Mouse (Mus musculus): ENCODE data around the gene Ppp2r5c. TPM values are rescaled to one million over a fixed set of nuclear protein-coding genes. Genes with fewer than 3 reads are reported as not detected.

Gene Ppp2r5c
- polyA plus RNA-seq, 1 experiment from 2014 or later = 156 TPM

DNA sequence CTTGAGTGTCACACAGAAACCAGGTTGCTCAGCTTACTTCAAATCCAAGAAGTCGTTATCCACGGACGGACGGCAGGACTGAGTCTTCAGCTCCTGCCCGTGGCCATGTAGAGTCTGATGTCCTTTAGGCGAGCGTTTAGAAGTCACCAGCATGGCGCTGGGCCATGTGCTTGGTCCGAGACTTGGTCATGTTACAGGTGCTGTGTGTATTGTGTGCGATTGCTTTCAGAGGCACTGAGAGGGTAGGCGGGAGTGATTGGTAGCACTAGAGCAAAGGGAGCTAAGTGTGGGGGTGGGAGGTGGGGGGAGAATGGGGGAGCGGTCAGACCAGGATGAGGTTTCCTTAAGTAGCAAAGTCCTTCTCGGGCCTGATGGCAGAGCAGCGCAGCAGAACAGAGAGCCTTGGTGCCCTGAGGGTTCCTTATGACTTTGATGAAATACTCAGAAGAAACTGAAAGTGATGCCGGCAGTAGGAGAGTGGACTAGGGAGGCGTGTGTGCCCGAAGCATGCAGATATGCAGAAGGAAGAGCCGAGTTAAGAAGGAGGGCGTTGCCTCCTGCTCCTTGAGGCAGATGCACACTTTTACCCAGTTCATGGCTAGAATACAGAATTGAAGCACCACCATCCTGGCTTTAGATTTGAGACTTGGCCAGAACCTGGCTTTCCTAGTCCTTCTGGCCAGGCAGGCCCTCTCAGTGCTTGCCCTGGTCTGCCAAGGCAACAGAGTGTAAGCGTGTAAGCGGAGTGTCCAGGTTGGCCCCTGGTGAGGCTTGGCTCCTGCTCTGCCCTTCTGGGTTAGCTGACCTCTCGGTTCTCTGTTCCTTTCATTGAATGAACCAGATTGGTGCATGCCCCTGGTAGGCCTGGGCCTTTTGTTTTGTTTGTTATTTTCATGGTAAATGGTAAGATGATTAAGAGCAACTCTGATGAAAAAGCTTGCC is 51.6 kb downstream of the Ppp2r5c start:
- Histone ChIP-seq H3K27me3 (ENCODE audit: control insufficient read depth, insufficient read depth, low read depth, low read length) (no peaks in the 10 kb centered on the region), H3K4me2 (ENCODE audit: low read depth, low read length) (peak overlapping the region; percentile 9; the same call in 1 of the 2 replicates), H3K9me3 (ENCODE audit: control insufficient read depth, low read length) (no peaks in the 10 kb centered on the region), H3K4me3 (ENCODE audit: low read length) (no peak overlapping the region), H3K9ac (ENCODE audit: low read length) (peak overlapping the region; percentile 42; the same call in 1 of the 2 replicates), H3K36me3 (ENCODE audit: control insufficient read depth, insufficient read depth, low read length) (no peaks in the 10 kb centered on the region), H3K4me1 (replicated peaks; ENCODE audit: control insufficient read depth, insufficient read depth, low read length) (peaks cover 22% of the 10 kb centered on the region), H3K27ac (ENCODE audit: low read length) (peak overlapping the region; percentile 76)
- peak; percentile 23; the same call in 1 of the 2 replicates for ATAC-seq (ENCODE audit: low read depth)
- 71% methylated on average over 22 of the region's 22 CpGs for WGBS

DNA sequence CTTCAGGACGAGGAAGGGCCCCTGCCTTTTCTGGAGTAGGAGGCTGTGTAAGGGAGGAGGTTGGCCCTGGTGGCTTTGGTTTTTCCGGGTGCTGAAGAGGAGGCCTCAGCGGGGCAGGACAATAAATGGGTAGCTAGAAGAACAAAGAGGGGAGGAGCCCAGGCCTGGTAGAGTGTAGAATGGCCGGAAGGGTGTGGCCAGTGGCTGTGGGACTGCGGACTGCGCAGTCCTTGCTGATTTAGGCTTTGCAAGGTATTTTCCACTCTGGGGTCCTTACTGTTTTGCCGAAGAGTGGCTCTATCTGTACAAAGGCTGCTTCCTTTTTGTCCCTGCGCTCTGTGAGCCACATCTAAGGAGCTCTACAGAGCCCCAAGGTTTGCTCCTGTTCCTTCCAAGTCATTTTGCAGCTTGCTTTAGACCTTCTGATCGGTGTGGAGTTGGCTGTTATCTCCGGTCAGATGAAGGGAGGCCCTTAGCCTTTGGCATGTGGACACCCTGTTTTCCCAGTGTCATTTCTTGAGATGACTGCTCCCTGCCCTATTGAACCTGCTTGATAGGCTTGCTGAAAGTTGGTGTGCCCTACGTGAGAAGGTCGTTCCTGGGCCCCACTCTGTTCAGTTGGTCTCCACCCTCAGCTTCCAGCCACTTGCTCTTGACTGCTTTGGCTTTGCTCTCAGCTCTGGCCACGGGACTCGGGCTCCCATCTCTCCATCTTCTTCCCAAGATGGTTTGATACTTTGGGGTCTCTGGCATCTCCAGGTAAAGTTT is 52.5 kb downstream of the Ppp2r5c start:
- Histone ChIP-seq H3K36me3 (ENCODE audit: control insufficient read depth, insufficient read depth, low read length) (no peaks in the 10 kb centered on the region), H3K9ac (ENCODE audit: low read length) (no peak overlapping the region; the same call in 1 of the 2 replicates), H3K9me3 (ENCODE audit: control insufficient read depth, low read length) (no peaks in the 10 kb centered on the region), H3K27me3 (ENCODE audit: control insufficient read depth, insufficient read depth, low read depth, low read length) (no peaks in the 10 kb centered on the region), H3K4me2 (ENCODE audit: low read depth, low read length) (0 out of 2 replicates have a peak overlapping the region, but pooled peaks have one; percentile 13), H3K4me3 (ENCODE audit: low read length) (no peak overlapping the region), H3K4me1 (replicated peaks; ENCODE audit: control insufficient read depth, insufficient read depth, low read length) (peaks cover 30% of the 10 kb centered on the region), H3K27ac (ENCODE audit: low read length) (peak overlapping the region; percentile 76)
- peak; percentile 78 for ATAC-seq (ENCODE audit: low read depth)
- WGBS = 64% methylated on average over 14 of the region's 14 CpGs

DNA sequence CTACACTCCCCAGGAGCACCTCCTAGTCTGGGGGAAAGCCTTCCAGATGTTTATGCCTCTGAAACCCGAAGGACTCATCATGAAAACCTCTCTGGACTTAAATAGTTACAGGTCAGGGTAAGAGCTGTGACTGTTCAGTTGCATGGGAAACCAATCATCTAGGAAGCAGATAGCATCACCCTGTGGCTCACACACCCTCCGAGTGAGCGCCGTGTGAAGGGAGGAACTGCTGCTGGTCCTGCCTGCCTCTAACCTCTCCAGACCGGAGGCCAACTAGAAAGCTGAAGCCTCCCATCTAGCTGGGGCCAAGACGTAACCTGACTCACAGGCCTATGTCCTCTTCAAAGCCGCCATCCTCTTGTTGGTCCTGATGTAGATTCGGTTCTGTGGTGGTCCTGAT is 53.2 kb downstream of the Ppp2r5c start:
- no peak overlapping the region for H3K4me2 ChIP-seq (ENCODE audit: low read depth, low read length)
- ATAC-seq (ENCODE audit: low read depth) = no peak

DNA sequence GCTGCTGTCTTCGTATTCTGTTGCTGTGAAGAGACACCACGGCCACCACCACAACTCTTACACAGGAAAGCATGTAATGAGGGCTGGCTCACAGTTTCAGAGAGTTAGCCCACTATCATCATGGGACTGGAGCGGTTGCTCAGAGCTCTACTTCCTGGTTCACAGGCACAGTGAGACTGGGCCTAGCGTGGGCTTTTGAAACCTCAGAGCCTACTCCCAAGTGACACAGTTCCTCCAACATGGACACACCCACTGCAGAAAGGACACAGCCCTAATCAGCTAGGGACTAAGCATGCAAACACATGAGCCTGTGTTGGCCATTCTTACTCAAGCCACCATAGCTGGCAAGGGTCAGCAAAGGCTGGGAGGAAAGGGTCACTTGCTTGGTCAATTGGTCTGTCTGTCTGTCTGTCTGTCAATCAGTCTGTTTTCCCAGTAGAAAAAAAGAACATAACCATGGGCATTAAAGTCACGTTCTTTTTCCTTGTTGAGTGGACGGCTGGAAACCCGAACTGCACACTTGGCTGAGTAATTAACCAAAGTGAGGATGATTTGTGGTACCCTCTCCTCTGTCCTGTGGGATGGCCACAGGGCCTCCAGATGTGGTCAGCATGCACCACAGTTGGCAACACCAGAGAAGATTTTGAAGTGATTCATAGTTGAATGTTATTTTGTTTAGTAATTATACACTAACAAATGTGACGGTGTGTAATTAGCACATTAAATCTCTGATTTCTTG is 56.7 kb downstream of the Ppp2r5c start:
- WGBS = 71% methylated on average over 8 of the region's 8 CpGs
- peaks cover 27% of the 10 kb centered on the region for H3K4me1 ChIP-seq (replicated peaks; ENCODE audit: control insufficient read depth, insufficient read depth, low read length)
- H3K9me3 ChIP-seq (ENCODE audit: control insufficient read depth, low read length) = no peaks in the 10 kb centered on the region
- no peak overlapping the region for H3K9ac ChIP-seq (ENCODE audit: low read length)
- no peaks in the 10 kb centered on the region for H3K27me3 ChIP-seq (ENCODE audit: control insufficient read depth, insufficient read depth, low read depth, low read length)
- H3K4me3 ChIP-seq (ENCODE audit: low read length) = no peak overlapping the region
- no peaks in the 10 kb centered on the region for H3K36me3 ChIP-seq (ENCODE audit: control insufficient read depth, insufficient read depth, low read length)
- no peak for ATAC-seq (ENCODE audit: low read depth)
- no peak overlapping the region for H3K27ac ChIP-seq (ENCODE audit: low read length)
- H3K4me2 ChIP-seq (ENCODE audit: low read depth, low read length) = no peak overlapping the region

More for the DNA sequence above, 53.2 kb downstream of the Ppp2r5c start:
- 90% methylated on average over 8 of the region's 8 CpGs for WGBS
- no peaks in the 10 kb centered on the region for H3K36me3 ChIP-seq (ENCODE audit: control insufficient read depth, insufficient read depth, low read length)
- peaks cover 34% of the 10 kb centered on the region for H3K4me1 ChIP-seq (replicated peaks; ENCODE audit: control insufficient read depth, insufficient read depth, low read length)
- H3K9me3 ChIP-seq (ENCODE audit: control insufficient read depth, low read length) = no peaks in the 10 kb centered on the region
- no peak overlapping the region for H3K9ac ChIP-seq (ENCODE audit: low read length)
- no peaks in the 10 kb centered on the region for H3K27me3 ChIP-seq (ENCODE audit: control insufficient read depth, insufficient read depth, low read depth, low read length)
- no peak overlapping the region; the same call in 1 of the 2 replicates for H3K27ac ChIP-seq (ENCODE audit: low read length)
- H3K4me3 ChIP-seq (ENCODE audit: low read length) = no peak overlapping the region

DNA sequence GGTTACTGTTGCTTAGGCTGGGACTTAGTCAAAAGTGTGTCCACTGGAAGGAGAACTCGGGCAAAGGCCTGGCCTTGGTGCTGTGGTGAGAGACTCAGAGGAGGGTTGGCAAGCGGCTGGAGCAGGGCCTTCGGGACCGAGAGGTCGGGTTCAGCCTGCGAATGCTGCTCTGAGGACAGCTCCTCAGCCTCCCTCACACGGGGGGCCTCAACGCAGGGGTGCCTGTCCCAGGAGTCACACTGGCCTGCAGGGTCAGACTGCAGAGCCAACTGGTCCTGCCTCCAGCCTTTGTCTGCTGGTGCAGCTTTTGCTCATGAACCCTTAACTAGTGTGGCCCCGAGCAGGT is 57.2 kb downstream of the Ppp2r5c start:
- no peak overlapping the region for H3K27ac ChIP-seq (ENCODE audit: low read length)
- no peaks in the 10 kb centered on the region for H3K27me3 ChIP-seq (ENCODE audit: control insufficient read depth, insufficient read depth, low read depth, low read length)
- WGBS = 62% methylated on average over 9 of the region's 9 CpGs
- no peaks in the 10 kb centered on the region for H3K36me3 ChIP-seq (ENCODE audit: control insufficient read depth, insufficient read depth, low read length)
- peaks cover 24% of the 10 kb centered on the region for H3K4me1 ChIP-seq (replicated peaks; ENCODE audit: control insufficient read depth, insufficient read depth, low read length)
- ATAC-seq (ENCODE audit: low read depth) = no peak
- no peaks in the 10 kb centered on the region for H3K9me3 ChIP-seq (ENCODE audit: control insufficient read depth, low read length)
- peak overlapping the region; percentile 17; the same call in 1 of the 2 replicates for H3K9ac ChIP-seq (ENCODE audit: low read length)
- no peak overlapping the region for H3K4me3 ChIP-seq (ENCODE audit: low read length)
- no peak overlapping the region for H3K4me2 ChIP-seq (ENCODE audit: low read depth, low read length)

DNA sequence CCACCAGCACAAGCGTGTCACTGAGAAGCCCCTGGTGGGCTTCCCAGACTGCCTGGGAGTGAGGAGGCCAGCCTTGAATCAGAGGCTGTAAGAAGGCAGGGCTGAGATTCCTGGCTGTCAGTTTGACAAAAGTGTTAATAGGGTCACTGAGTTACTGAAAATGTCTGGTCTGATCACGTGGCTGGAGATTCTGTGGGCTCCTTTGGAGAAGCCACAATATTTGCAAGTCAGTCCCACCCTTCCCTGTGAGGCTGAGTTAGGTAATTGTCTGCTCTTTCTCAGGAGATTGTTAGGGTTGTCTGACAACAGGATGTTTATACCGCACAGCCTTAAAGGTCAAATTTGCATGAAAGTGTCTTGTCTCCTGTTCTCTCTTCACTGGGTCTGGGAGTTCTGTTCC is 57.9 kb downstream of the Ppp2r5c start:
- Histone ChIP-seq H3K27me3 (ENCODE audit: control insufficient read depth, insufficient read depth, low read depth, low read length) (no peaks in the 10 kb centered on the region), H3K4me3 (ENCODE audit: low read length) (no peak overlapping the region), H3K9ac (ENCODE audit: low read length) (no peak overlapping the region), H3K4me2 (ENCODE audit: low read depth, low read length) (no peak overlapping the region), H3K9me3 (ENCODE audit: control insufficient read depth, low read length) (no peaks in the 10 kb centered on the region), H3K27ac (ENCODE audit: low read length) (no peak overlapping the region), H3K36me3 (ENCODE audit: control insufficient read depth, insufficient read depth, low read length) (no peaks in the 10 kb centered on the region), H3K4me1 (replicated peaks; ENCODE audit: control insufficient read depth, insufficient read depth, low read length) (peaks cover 28% of the 10 kb centered on the region)
- WGBS = 51% methylated on average over 3 of the region's 3 CpGs
- ATAC-seq (ENCODE audit: low read depth) = no peak

DNA sequence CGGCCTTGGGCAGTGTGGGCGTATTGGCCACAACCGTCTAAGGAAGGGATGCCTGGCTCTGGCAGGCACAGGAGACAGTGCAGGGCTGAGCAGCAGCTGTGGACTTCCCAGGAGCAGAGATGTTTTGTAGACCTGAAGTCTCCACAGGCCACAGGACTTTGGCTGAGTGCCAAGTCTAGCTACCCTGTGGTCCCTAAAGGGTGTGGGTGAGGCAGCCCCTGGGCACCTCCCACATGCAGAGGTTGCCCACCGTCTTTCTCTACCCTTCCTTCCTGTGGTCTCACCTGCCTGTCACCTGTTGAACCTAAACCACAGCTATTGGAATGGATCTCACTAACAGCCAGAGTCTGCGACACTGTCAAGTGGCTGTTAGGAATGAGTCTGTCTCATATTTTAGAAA is 59.1 kb downstream of the Ppp2r5c start:
- no peak overlapping the region for H3K9ac ChIP-seq (ENCODE audit: low read length)
- WGBS = 60% methylated on average over 5 of the region's 5 CpGs
- no peak overlapping the region for H3K27ac ChIP-seq (ENCODE audit: low read length)
- peaks cover 35% of the 10 kb centered on the region for H3K4me1 ChIP-seq (replicated peaks; ENCODE audit: control insufficient read depth, insufficient read depth, low read length)
- no peak overlapping the region for H3K4me3 ChIP-seq (ENCODE audit: low read length)
- H3K9me3 ChIP-seq (ENCODE audit: control insufficient read depth, low read length) = no peaks in the 10 kb centered on the region
- H3K36me3 ChIP-seq (ENCODE audit: control insufficient read depth, insufficient read depth, low read length) = no peaks in the 10 kb centered on the region
- H3K27me3 ChIP-seq (ENCODE audit: control insufficient read depth, insufficient read depth, low read depth, low read length) = no peaks in the 10 kb centered on the region
- no peak for ATAC-seq (ENCODE audit: low read depth)
- no peak overlapping the region for H3K4me2 ChIP-seq (ENCODE audit: low read depth, low read length)

DNA sequence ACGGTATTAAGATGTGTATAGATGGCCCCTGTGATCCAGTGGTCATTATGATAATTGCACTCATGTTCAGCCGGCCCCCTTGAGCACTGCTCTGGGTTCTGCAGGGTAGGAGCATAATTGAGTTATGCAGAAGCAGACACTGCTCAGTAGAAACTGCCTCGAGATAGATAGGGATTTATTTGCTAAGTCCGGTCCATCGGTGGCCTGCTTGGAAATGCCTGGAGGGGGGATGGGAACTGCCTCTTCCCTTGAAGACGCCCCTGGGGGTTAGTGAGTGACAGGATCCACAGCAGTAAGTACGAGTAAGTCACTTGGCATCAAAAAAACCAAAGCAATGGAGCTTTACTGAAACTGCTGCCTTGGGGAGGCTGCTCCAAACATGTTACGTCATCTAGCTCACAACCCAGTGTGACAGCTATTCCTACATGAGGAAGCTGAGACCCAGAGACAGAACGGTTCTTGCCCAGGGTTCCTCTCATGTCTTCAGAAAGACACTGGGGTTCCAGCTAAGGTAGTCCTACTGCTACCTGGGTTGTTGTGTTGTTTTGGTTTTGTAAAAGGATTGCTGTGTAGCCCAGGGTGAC is 60.9 kb downstream of the Ppp2r5c start:
- Histone ChIP-seq H3K27me3 (ENCODE audit: control insufficient read depth, insufficient read depth, low read depth, low read length) (no peaks in the 10 kb centered on the region), H3K4me1 (replicated peaks; ENCODE audit: control insufficient read depth, insufficient read depth, low read length) (peaks cover 41% of the 10 kb centered on the region), H3K9ac (ENCODE audit: low read length) (no peak overlapping the region), H3K27ac (ENCODE audit: low read length) (no peak overlapping the region), H3K36me3 (ENCODE audit: control insufficient read depth, insufficient read depth, low read length) (no peaks in the 10 kb centered on the region), H3K4me3 (ENCODE audit: low read length) (no peak overlapping the region), H3K9me3 (ENCODE audit: control insufficient read depth, low read length) (no peaks in the 10 kb centered on the region), H3K4me2 (ENCODE audit: low read depth, low read length) (no peak overlapping the region)
- WGBS = 54% methylated on average over 9 of the region's 9 CpGs
- no peak for ATAC-seq (ENCODE audit: low read depth)
